17 mouse cellular contexts compared by ENCODE assay signal in the genomic region with DNA sequence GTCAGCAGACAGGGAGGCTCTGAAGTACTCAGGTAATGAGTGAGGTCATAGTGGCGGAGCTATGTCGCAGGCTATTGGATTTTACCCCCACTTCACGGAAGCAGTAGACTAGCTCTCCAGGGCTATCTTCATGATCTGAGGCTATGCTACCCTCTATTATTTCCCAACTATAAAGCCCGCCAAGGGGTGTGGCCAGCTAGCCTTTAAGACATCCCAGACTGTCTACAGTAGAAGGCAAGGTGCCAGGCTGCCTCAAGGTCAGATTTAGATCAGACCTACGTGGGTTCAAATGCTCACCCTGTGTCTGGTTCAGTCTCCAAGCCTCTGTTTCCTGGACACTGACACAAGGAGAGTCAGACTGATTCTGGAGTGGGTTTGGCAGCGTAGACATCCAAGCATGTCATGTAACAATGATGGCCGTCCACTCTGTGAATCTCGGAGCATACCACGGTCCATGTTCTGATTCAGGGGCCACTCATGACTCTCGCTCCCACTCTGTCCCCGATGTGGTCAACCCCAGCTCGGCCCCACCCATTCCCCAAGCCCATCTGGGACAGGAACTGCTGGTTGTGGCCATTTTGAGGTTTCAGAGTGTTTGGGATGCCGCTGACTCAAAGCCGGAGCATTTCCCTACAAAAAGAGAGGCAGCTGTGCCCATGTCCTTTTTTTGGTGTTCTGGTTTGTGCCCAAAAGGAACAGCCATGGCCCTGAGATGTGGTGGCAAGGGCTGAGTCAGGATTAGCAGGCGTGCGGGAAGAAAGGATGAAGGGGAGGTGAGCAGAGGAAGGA. TPM values are rescaled to one million over a fixed set of nuclear protein-coding genes. Genes with fewer than 3 reads are reported as not detected.
"Had no signal": no experiment of that assay in that cellular context is flagged by ENCODE, and none has a peak within 500 bp of the region (broad histone marks: within the 10 kb centered on the region; RNA-seq: fewer than 3 reads in every experiment).

No protein-coding gene starts in this region.

- H3K36me3 ChIP-seq: limb, embryonic 10.5 days; liver, embryonic 15.5 days; midbrain, embryonic 12.5 days had no signal

- H3K9me3 ChIP-seq: limb, embryonic 10.5 days; liver, embryonic 15.5 days; megakaryocyte, embryonic 14.5 days; midbrain, embryonic 12.5 days had no signal

- H3K4me1 ChIP-seq: midbrain, embryonic 12.5 days had no signal

- H3K4me2 ChIP-seq: liver, embryonic 11.5 days; liver, embryonic 15.5 days; midbrain, embryonic 12.5 days had no signal

- H3K4me3 ChIP-seq: limb, embryonic 10.5 days; liver, embryonic 15.5 days; megakaryocyte, embryonic 14.5 days; midbrain, embryonic 12.5 days had no signal

- H3K27me3 ChIP-seq: liver, embryonic 15.5 days had no signal

- DNase-seq: kidney, adult 8-10 months; kidney, postnatal 36 days; layer of hippocampus, adult 9-11 months; layer of hippocampus, postnatal 36 days; lung, adult 2 months; lung, postnatal 36 days; right cerebral cortex, postnatal 14 days; thymus, postnatal 14 days had no signal

- H3K9ac ChIP-seq: liver, embryonic 15.5 days; midbrain, embryonic 12.5 days had no signal

- ATAC-seq: lung, postnatal 0 days; midbrain, embryonic 16.5 days had no signal

- H3K27ac ChIP-seq: kidney, postnatal 0 days; limb, embryonic 10.5 days; liver, embryonic 15.5 days; midbrain, embryonic 12.5 days; stomach, postnatal 0 days had no signal

RNA-seq across cellular contexts. Expression of a gene that starts 4.4 kb away (rescaled TPM):
- polyA plus RNA-seq: limb, embryonic 10.5 days had no signal
